Mouse (Mus musculus) hindbrain, embryonic 15.5 days (tissue): ENCODE data around the gene Lhfp. TPM values are rescaled to one million over a fixed set of nuclear protein-coding genes. Genes with fewer than 3 reads are reported as not detected.
"Not testable (repeated sequence)": the region's sequence is repeated elsewhere in the genome, so short reads cannot be mapped to it uniquely, and the experiment has no call there.

ENCODE experiments used
- ATAC-seq: fragments of 200-750 bp; cut with Nextera tagmentation; 2 replicates; pipeline ENCODE4 v1.8.0; 2017; ENCODE audit warnings: low read depth, moderate number of reproducible peaks, moderate TSS enrichment; ENCODE audit not compliant: low FRiP score
- H3K27ac ChIP-seq: fragments of 300-500 bp; sonication (generic); replicated peaks from 2 replicates; pipeline ENCODE4 v1.5.1; 2015; ENCODE audit warnings: mild to moderate bottlenecking, inconsistent platforms
- H3K27me3 ChIP-seq: fragments of 300-500 bp; sonication (generic); 2 replicates; pipeline ENCODE4 v1.6.1; 2015; ENCODE audit warnings: control low read depth, inconsistent platforms
- H3K36me3 ChIP-seq: fragments of 300-500 bp; sonication (generic); 2 replicates; pipeline ENCODE4 v1.6.1; 2015; ENCODE audit warnings: control low read depth, inconsistent platforms
- H3K4me1 ChIP-seq: fragments of 300-500 bp; sonication (generic); replicated peaks from 2 replicates; pipeline ENCODE4 v1.6.1; 2015; ENCODE audit warnings: control low read depth, inconsistent platforms
- H3K4me2 ChIP-seq: fragments of 300-500 bp; sonication (generic); 2 replicates; pipeline ENCODE4 v1.6.1; 2015; ENCODE audit warnings: moderate library complexity, mild to moderate bottlenecking, inconsistent platforms
- H3K4me3 ChIP-seq: fragments of 300-500 bp; sonication (generic); 2 replicates; pipeline ENCODE4 v1.5.1; 2015; ENCODE audit warnings: mild to moderate bottlenecking, inconsistent platforms
- H3K9ac ChIP-seq: fragments of 300-500 bp; sonication (generic); 2 replicates; pipeline ENCODE4 v1.6.1; 2015; ENCODE audit warnings: inconsistent platforms
- H3K9me3 ChIP-seq: fragments of 300-500 bp; sonication (generic); 2 replicates; pipeline ENCODE4 v1.6.1; 2016; ENCODE audit warnings: control low read depth, inconsistent platforms
- WGBS: fragments of 180-500 bp; shearing (Covaris S2); methylation state at CpG from one replicate; pipeline ENCODE4 v1.1.7; 2015; 5-methylcytosine and 5-hydroxymethylcytosine counted together
- polyA plus RNA-seq: library from polyadenylated mRNA; unstranded; fragments of >200 nt; fragmentation: Nextera tagmentation; extraction: Ambion mirVana; gene quantifications from 2 replicates; pipeline ENCODE4 v1.2.1, GENCODE M21; 2015

Lhfp gene
- polyA plus RNA-seq, 1 experiment from 2014 or later, result 69.7 TPM

GRCm38 (mm10) chr3:53102757-53103153 lies 61.4 kb downstream of the Lhfp start:
- no peak for ATAC-seq
- Histone ChIP-seq H3K4me2 (no peak overlapping the region), H3K27me3 (no peaks in the 10 kb centered on the region), H3K4me3 (no peak overlapping the region), H3K9ac (no peak overlapping the region), H3K4me1 (peaks cover 28% of the 10 kb centered on the region), H3K36me3 (no peaks in the 10 kb centered on the region), H3K27ac (0 out of 2 replicates have a peak overlapping the region, but pooled peaks have one; percentile 9), H3K9me3 (no peaks in the 10 kb centered on the region)
- 34% methylated on average over 12 of the region's 12 CpGs for WGBS

- Histone ChIP-seq H3K27me3 (no peaks in the 10 kb centered on the region), H3K27ac (no peak overlapping the region), H3K4me3 (no peak overlapping the region), H3K9me3 (no peaks in the 10 kb centered on the region), H3K9ac (no peak overlapping the region), H3K4me2 (no peak overlapping the region), H3K4me1 (peaks cover 6% of the 10 kb centered on the region), H3K36me3 (no peaks in the 10 kb centered on the region)
- ATAC-seq, result no peak
- WGBS, result 39% methylated on average over 11 of the region's 11 CpGs
Observed at GRCm38 (mm10) chr3:53108594-53109373, 67.5 kb downstream of the Lhfp start.

- no peak for ATAC-seq
- no peaks in the 10 kb centered on the region for H3K9me3 ChIP-seq
- no peaks in the 10 kb centered on the region for H3K27me3 ChIP-seq
- H3K4me1 ChIP-seq, result peaks cover 6% of the 10 kb centered on the region
- no peak overlapping the region for H3K4me2 ChIP-seq
- H3K9ac ChIP-seq, result no peak overlapping the region
- 59% methylated on average over 3 of the region's 3 CpGs for WGBS
- H3K4me3 ChIP-seq, result no peak overlapping the region
- H3K27ac ChIP-seq, result no peak overlapping the region
- H3K36me3 ChIP-seq, result no peaks in the 10 kb centered on the region
Observed at GRCm38 (mm10) chr3:53109879-53110278, 68.6 kb downstream of the Lhfp start.

GRCm38 (mm10) chr3:53112048-53112447 lies 70.7 kb downstream of the Lhfp start:
- H3K4me3 ChIP-seq, result no peak overlapping the region
- ATAC-seq, result no peak
- H3K9me3 ChIP-seq, result no peaks in the 10 kb centered on the region
- H3K27me3 ChIP-seq, result no peaks in the 10 kb centered on the region
- no peak overlapping the region for H3K27ac ChIP-seq
- no peak overlapping the region for H3K9ac ChIP-seq
- no peaks in the 10 kb centered on the region for H3K36me3 ChIP-seq
- H3K4me1 ChIP-seq, result peaks cover 6% of the 10 kb centered on the region
- 95% methylated on average over 7 of the region's 7 CpGs for WGBS
- H3K4me2 ChIP-seq, result no peak overlapping the region

GRCm38 (mm10) chr3:53118755-53119154 lies 77.4 kb downstream of the Lhfp start:
- not testable (repeated sequence) for ATAC-seq, H3K4me1 ChIP-seq, H3K4me2 ChIP-seq, H3K36me3 ChIP-seq, H3K9me3 ChIP-seq, H3K27ac ChIP-seq, H3K27me3 ChIP-seq, H3K4me3 ChIP-seq, H3K9ac ChIP-seq
- WGBS, result 60% methylated on average over 5 of the region's 9 CpGs

- WGBS, result 95% methylated on average over 6 of the region's 6 CpGs
- no peak overlapping the region for H3K9ac ChIP-seq
- no peak overlapping the region for H3K4me2 ChIP-seq
- H3K9me3 ChIP-seq, result no peaks in the 10 kb centered on the region
- H3K4me1 ChIP-seq, result no peaks in the 10 kb centered on the region
- H3K4me3 ChIP-seq, result no peak overlapping the region
- no peak for ATAC-seq
- no peaks in the 10 kb centered on the region for H3K27me3 ChIP-seq
- H3K27ac ChIP-seq, result no peak overlapping the region
- H3K36me3 ChIP-seq, result no peaks in the 10 kb centered on the region
Observed at GRCm38 (mm10) chr3:53119978-53120377, 78.7 kb downstream of the Lhfp start.

- H3K4me3 ChIP-seq, result no peak overlapping the region
Observed at GRCm38 (mm10) chr3:53125495-53125894, 84.2 kb downstream of the Lhfp start.

GRCm38 (mm10) chr3:53138785-53139184 lies 97.5 kb downstream of the Lhfp start:
- H3K4me3 ChIP-seq, result no peak overlapping the region
- WGBS, result 91% methylated on average over 2 of the region's 2 CpGs
- no peaks in the 10 kb centered on the region for H3K9me3 ChIP-seq
- H3K4me2 ChIP-seq, result no peak overlapping the region
- ATAC-seq, result no peak
- H3K4me1 ChIP-seq, result peaks cover 5% of the 10 kb centered on the region; the same call in 1 of the 2 replicates
- H3K9ac ChIP-seq, result no peak overlapping the region
- no peaks in the 10 kb centered on the region for H3K36me3 ChIP-seq
- H3K27me3 ChIP-seq, result no peaks in the 10 kb centered on the region
- no peak overlapping the region for H3K27ac ChIP-seq

More at GRCm38 (mm10) chr3:53125495-53125894, 84.2 kb downstream of the Lhfp start:
- no peak overlapping the region for H3K4me2 ChIP-seq
- 60% methylated on average over 8 of the region's 8 CpGs for WGBS
- H3K27ac ChIP-seq, result no peak overlapping the region
- no peak overlapping the region for H3K9ac ChIP-seq
- no peaks in the 10 kb centered on the region for H3K36me3 ChIP-seq
- no peaks in the 10 kb centered on the region for H3K4me1 ChIP-seq
- ATAC-seq, result no peak
- H3K9me3 ChIP-seq, result no peaks in the 10 kb centered on the region
- H3K27me3 ChIP-seq, result no peaks in the 10 kb centered on the region

- ATAC-seq, result no peak
- Histone ChIP-seq H3K27me3 (no peaks in the 10 kb centered on the region), H3K36me3 (no peaks in the 10 kb centered on the region), H3K4me1 (peaks cover 5% of the 10 kb centered on the region; the same call in 1 of the 2 replicates), H3K9ac (no peak overlapping the region), H3K27ac (no peak overlapping the region), H3K4me2 (no peak overlapping the region), H3K4me3 (no peak overlapping the region), H3K9me3 (no peaks in the 10 kb centered on the region)
Observed at GRCm38 (mm10) chr3:53139205-53139604, 97.9 kb downstream of the Lhfp start.

- H3K4me3 ChIP-seq, result no peak overlapping the region
- no peak overlapping the region for H3K4me2 ChIP-seq
- no peaks in the 10 kb centered on the region for H3K36me3 ChIP-seq
- no peak overlapping the region for H3K27ac ChIP-seq
- peaks cover 5% of the 10 kb centered on the region; the same call in 1 of the 2 replicates for H3K4me1 ChIP-seq
- no peaks in the 10 kb centered on the region for H3K9me3 ChIP-seq
- no peak overlapping the region for H3K9ac ChIP-seq
- no peak for ATAC-seq
- WGBS, result 73% methylated on average over 5 of the region's 5 CpGs
- no peaks in the 10 kb centered on the region for H3K27me3 ChIP-seq
Observed at GRCm38 (mm10) chr3:53139642-53140041, 98.3 kb downstream of the Lhfp start.

- no peak for ATAC-seq
- Histone ChIP-seq H3K4me2 (no peak overlapping the region), H3K36me3 (no peaks in the 10 kb centered on the region), H3K9me3 (no peaks in the 10 kb centered on the region), H3K4me3 (no peak overlapping the region), H3K4me1 (peaks cover 5% of the 10 kb centered on the region; the same call in 1 of the 2 replicates), H3K27me3 (no peaks in the 10 kb centered on the region), H3K9ac (no peak overlapping the region), H3K27ac (no peak overlapping the region; the same call in 1 of the 2 replicates)
- WGBS, result 59% methylated on average over 9 of the region's 9 CpGs
Observed at GRCm38 (mm10) chr3:53142528-53142927, 101.2 kb downstream of the Lhfp start.

GRCm38 (mm10) chr3:53145526-53145925 lies 104.2 kb downstream of the Lhfp start:
- Histone ChIP-seq H3K4me2 (no peak overlapping the region), H3K9ac (no peak overlapping the region), H3K36me3 (no peaks in the 10 kb centered on the region), H3K9me3 (no peaks in the 10 kb centered on the region), H3K27me3 (no peaks in the 10 kb centered on the region), H3K4me1 (peaks cover 5% of the 10 kb centered on the region; the same call in 1 of the 2 replicates), H3K4me3 (no peak overlapping the region), H3K27ac (no peak overlapping the region)
- 61% methylated on average over 2 of the region's 2 CpGs for WGBS
- ATAC-seq, result no peak
